Mouse (Mus musculus) ovary, adult 18-20 months (tissue): ENCODE measurements around the gene Lrr1.
A peak's percentile ranks its signal among the peaks of the same experiment; 100 is the strongest.
"Not testable (repeated sequence)": the region's sequence is repeated elsewhere in the genome, so short reads cannot be mapped to it uniquely, and the experiment has no call there.

Experiments
- DNase-seq: peaks from one replicate; pipeline ENCODE4 v3.0.0; 2022; ENCODE audit warnings: low spot score, mixed read lengths

Lrr1 gene

GRCm38 (mm10) chr12:69164904-69165303, 3.7 kb upstream of the Lrr1 start:
- no peak for DNase-seq

GRCm38 (mm10) chr12:69166861-69167581, 1.6 kb upstream of the Lrr1 start:
- DNase-seq, result not testable (repeated sequence)

- DNase-seq, result no peak
These were observed 756 bp upstream of the Lrr1 start for GRCm38 (mm10) chr12:69167656-69168460.

- DNase-seq, result no peak
These were observed 2.7 kb downstream of the Lrr1 start for GRCm38 (mm10) chr12:69171307-69171706.

- no peak for DNase-seq
These were observed 7.4 kb downstream of the Lrr1 start for GRCm38 (mm10) chr12:69175975-69176374.

- no peak for DNase-seq
These were observed 8.9 kb downstream of the Lrr1 start for GRCm38 (mm10) chr12:69177526-69177925.

GRCm38 (mm10) chr12:69179371-69179770, 10.8 kb downstream of the Lrr1 start:
- no peak for DNase-seq

GRCm38 (mm10) chr12:69181800-69182199, 13.2 kb downstream of the Lrr1 start:
- DNase-seq, result no peak

GRCm38 (mm10) chr12:69183583-69184308, 15.1 kb downstream of the Lrr1 start, which contains the start of the genes Rpl36al and Mgat2:
Gene Rpl36al, minus strand, starts transcription at chr12:69184083.
Gene Mgat2, plus strand, starts transcription at chr12:69184157.
- peak; percentile 96 for DNase-seq

GRCm38 (mm10) chr12:69184342-69185295, 16.0 kb downstream of the Lrr1 start:
- no peak for DNase-seq

GRCm38 (mm10) chr12:69185371-69185770, 16.8 kb downstream of the Lrr1 start:
- no peak for DNase-seq

GRCm38 (mm10) chr12:69186811-69187471, 18.3 kb downstream of the Lrr1 start:
- DNase-seq, result no peak

- DNase-seq, result no peak
These were observed 21.5 kb downstream of the Lrr1 start for GRCm38 (mm10) chr12:69190074-69190473.

GRCm38 (mm10) chr12:69190522-69190921, 21.9 kb downstream of the Lrr1 start:
- no peak for DNase-seq

GRCm38 (mm10) chr12:69191396-69191795, 22.8 kb downstream of the Lrr1 start:
- DNase-seq, result no peak

- DNase-seq, result no peak
These were observed 24.0 kb downstream of the Lrr1 start for GRCm38 (mm10) chr12:69192637-69193036.

- DNase-seq, result peak; percentile 38
These were observed 28.1 kb downstream of the Lrr1 start, which contains the start of gene Gm49383 for GRCm38 (mm10) chr12:69196444-69197377. Gene Gm49383, minus strand, starts transcription at chr12:69197104.

GRCm38 (mm10) chr12:69197378-69198163, 29.0 kb downstream of the Lrr1 start:
- DNase-seq, result peak; percentile 19

GRCm38 (mm10) chr12:69198164-69198535, 29.5 kb downstream of the Lrr1 start, which contains the start of gene Dnaaf2:
Gene Dnaaf2, minus strand, starts transcription at chr12:69198429.
- peak; percentile 73 for DNase-seq
